Mouse (Mus musculus): ENCODE results near the gene Apobec2. TPM values are rescaled to one million over a fixed set of nuclear protein-coding genes. Genes with fewer than 3 reads are reported as not detected.
"Not testable (repeated sequence)": the region's sequence is repeated elsewhere in the genome, so short reads cannot be mapped to it uniquely, and the experiment has no call there.

Apobec2 gene
- 0.99 and 7.6 TPM in 2 replicates for polyA plus RNA-seq (2012; rRNA removed)

GRCm38 (mm10) chr17:48432158-48432980 is at the start of gene Apobec2:
TSS of gene Apobec2 (minus strand) at chr17:48432930.
- H3K27me3 ChIP-seq (ENCODE audit: control insufficient read depth, insufficient read depth, low read length) = no peaks in the 10 kb centered on the region
- H3K4me1 ChIP-seq (replicated peaks; ENCODE audit: control insufficient read depth, insufficient read depth, low read length) = peaks cover 18% of the 10 kb centered on the region
- TF ChIP-seq CTCF (IDR thresholded peaks at IDR 0.05; ENCODE audit: borderline replicate concordance, control insufficient read depth, extremely low read depth, insufficient read depth, low read length, poor library complexity) (no peak), POLR2A (IDR thresholded peaks at IDR 0.05; ENCODE audit: control insufficient read depth, extremely low read depth, insufficient read depth, low read length, poor library complexity) (no peak)
- H3K4me3 ChIP-seq (ENCODE audit: control insufficient read depth, insufficient read depth, low read length) = no peak within 1 kb of the TSS
- no peak within 1 kb of the TSS for H3K27ac ChIP-seq (ENCODE audit: control insufficient read depth, insufficient read depth, low read length)
- no peak for DNase-seq
- no peaks in the 10 kb centered on the region for H3K36me3 ChIP-seq (ENCODE audit: control insufficient read depth, insufficient read depth, low read length)
- 74% methylated on average over 16 of the region's 16 CpGs for WGBS

- H3K36me3 ChIP-seq (ENCODE audit: control insufficient read depth, insufficient read depth, low read length) = no peaks in the 10 kb centered on the region
- H3K27ac ChIP-seq (ENCODE audit: control insufficient read depth, insufficient read depth, low read length) = no peak overlapping the region
- no peak for DNase-seq
- no peaks in the 10 kb centered on the region for H3K4me1 ChIP-seq (replicated peaks; ENCODE audit: control insufficient read depth, insufficient read depth, low read length)
- no peak overlapping the region for H3K4me3 ChIP-seq (ENCODE audit: control insufficient read depth, insufficient read depth, low read length)
- TF ChIP-seq POLR2A (IDR thresholded peaks at IDR 0.05; ENCODE audit: control insufficient read depth, extremely low read depth, insufficient read depth, low read length, poor library complexity) = no peak
- TF ChIP-seq CTCF (IDR thresholded peaks at IDR 0.05; ENCODE audit: borderline replicate concordance, control insufficient read depth, extremely low read depth, insufficient read depth, low read length, poor library complexity) = no peak
- 92% methylated on average over 10 of the region's 10 CpGs for WGBS
- no peaks in the 10 kb centered on the region for H3K27me3 ChIP-seq (ENCODE audit: control insufficient read depth, insufficient read depth, low read length)
Observed at GRCm38 (mm10) chr17:48479952-48480351, 47.2 kb upstream of the Apobec2 start.

GRCm38 (mm10) chr17:48475444-48475843 is 42.7 kb upstream of the Apobec2 start:
- Histone ChIP-seq H3K27ac (ENCODE audit: control insufficient read depth, insufficient read depth, low read length) (no peak overlapping the region), H3K4me3 (ENCODE audit: control insufficient read depth, insufficient read depth, low read length) (no peak overlapping the region), H3K4me1 (replicated peaks; ENCODE audit: control insufficient read depth, insufficient read depth, low read length) (no peaks in the 10 kb centered on the region), H3K27me3 (ENCODE audit: control insufficient read depth, insufficient read depth, low read length) (no peaks in the 10 kb centered on the region), H3K36me3 (ENCODE audit: control insufficient read depth, insufficient read depth, low read length) (no peaks in the 10 kb centered on the region)
- WGBS = 93% methylated on average over 8 of the region's 8 CpGs
- TF ChIP-seq CTCF (IDR thresholded peaks at IDR 0.05; ENCODE audit: borderline replicate concordance, control insufficient read depth, extremely low read depth, insufficient read depth, low read length, poor library complexity) (no peak), POLR2A (IDR thresholded peaks at IDR 0.05; ENCODE audit: control insufficient read depth, extremely low read depth, insufficient read depth, low read length, poor library complexity) (no peak)
- DNase-seq = no peak

- not testable (repeated sequence) for H3K4me3 ChIP-seq (ENCODE audit: control insufficient read depth, insufficient read depth, low read length); H3K27ac ChIP-seq (ENCODE audit: control insufficient read depth, insufficient read depth, low read length); DNase-seq; H3K4me1 ChIP-seq (replicated peaks; ENCODE audit: control insufficient read depth, insufficient read depth, low read length); H3K36me3 ChIP-seq (ENCODE audit: control insufficient read depth, insufficient read depth, low read length); H3K27me3 ChIP-seq (ENCODE audit: control insufficient read depth, insufficient read depth, low read length)
- WGBS = 95% methylated on average over 6 of the region's 6 CpGs
Observed at GRCm38 (mm10) chr17:48474282-48474681, 41.6 kb upstream of the Apobec2 start.

GRCm38 (mm10) chr17:48467395-48468231 is 34.9 kb upstream of the Apobec2 start:
- TF ChIP-seq CTCF (IDR thresholded peaks at IDR 0.05; ENCODE audit: borderline replicate concordance, control insufficient read depth, extremely low read depth, insufficient read depth, low read length, poor library complexity) (peak; percentile 91), POLR2A (IDR thresholded peaks at IDR 0.05; ENCODE audit: control insufficient read depth, extremely low read depth, insufficient read depth, low read length, poor library complexity) (no peak)
- Histone ChIP-seq H3K4me1 (replicated peaks; ENCODE audit: control insufficient read depth, insufficient read depth, low read length) (peaks cover 23% of the 10 kb centered on the region), H3K27ac (ENCODE audit: control insufficient read depth, insufficient read depth, low read length) (no peak overlapping the region), H3K36me3 (ENCODE audit: control insufficient read depth, insufficient read depth, low read length) (no peaks in the 10 kb centered on the region), H3K27me3 (ENCODE audit: control insufficient read depth, insufficient read depth, low read length) (no peaks in the 10 kb centered on the region), H3K4me3 (ENCODE audit: control insufficient read depth, insufficient read depth, low read length) (0 out of 2 replicates have a peak overlapping the region, but pooled peaks have one; percentile 5)
- 26% methylated on average over 22 of the region's 22 CpGs for WGBS
- DNase-seq = peak; percentile 85

GRCm38 (mm10) chr17:48466769-48467394 is 34.2 kb upstream of the Apobec2 start:
- WGBS = 78% methylated on average over 22 of the region's 22 CpGs
- H3K27ac ChIP-seq (ENCODE audit: control insufficient read depth, insufficient read depth, low read length) = peak overlapping the region; percentile 69
- H3K36me3 ChIP-seq (ENCODE audit: control insufficient read depth, insufficient read depth, low read length) = no peaks in the 10 kb centered on the region
- H3K4me1 ChIP-seq (replicated peaks; ENCODE audit: control insufficient read depth, insufficient read depth, low read length) = peaks cover 30% of the 10 kb centered on the region
- TF ChIP-seq CTCF (IDR thresholded peaks at IDR 0.05; ENCODE audit: borderline replicate concordance, control insufficient read depth, extremely low read depth, insufficient read depth, low read length, poor library complexity) = no peak
- no peak for TF ChIP-seq POLR2A (IDR thresholded peaks at IDR 0.05; ENCODE audit: control insufficient read depth, extremely low read depth, insufficient read depth, low read length, poor library complexity)
- H3K27me3 ChIP-seq (ENCODE audit: control insufficient read depth, insufficient read depth, low read length) = no peaks in the 10 kb centered on the region
- DNase-seq = peak; percentile 27
- H3K4me3 ChIP-seq (ENCODE audit: control insufficient read depth, insufficient read depth, low read length) = 0 out of 2 replicates have a peak overlapping the region, but pooled peaks have one; percentile 5
